Mouse (Mus musculus) liver, adult (tissue): Measurements from ENCODE around the gene Dusp19.

ENCODE experiments used
- GATA4 ChIP-seq: IDR thresholded peaks from 2 replicates; pipeline ENCODE4 v1.6.1; 2014; ENCODE audit warnings: mild to moderate bottlenecking, low read length; ENCODE audit not compliant: insufficient replicate concordance

Gene Dusp19

GRCm38 (mm10) chr2:80612286-80612685, 4.6 kb upstream of the Dusp19 start:
- TF ChIP-seq GATA4, result no peak

GRCm38 (mm10) chr2:80612796-80613195, 4.0 kb upstream of the Dusp19 start:
- TF ChIP-seq GATA4, result no peak

GRCm38 (mm10) chr2:80618991-80619390, 2.1 kb downstream of the Dusp19 start:
- TF ChIP-seq GATA4, result no peak

- no peak for TF ChIP-seq GATA4
These were observed 5.1 kb downstream of the Dusp19 start for GRCm38 (mm10) chr2:80621921-80622320.

GRCm38 (mm10) chr2:80624523-80624922, 7.7 kb downstream of the Dusp19 start:
- no peak for TF ChIP-seq GATA4

GRCm38 (mm10) chr2:80632336-80633026, 15.6 kb downstream of the Dusp19 start:
- TF ChIP-seq GATA4, result no peak

- TF ChIP-seq GATA4, result peak; percentile 88; the same call in 1 of the 2 replicates
These were observed 21.8 kb downstream of the Dusp19 start for GRCm38 (mm10) chr2:80638364-80639241.

GRCm38 (mm10) chr2:80639398-80639797, 22.6 kb downstream of the Dusp19 start:
- no peak for TF ChIP-seq GATA4

GRCm38 (mm10) chr2:80639864-80640263, 23.0 kb downstream of the Dusp19 start:
- no peak for TF ChIP-seq GATA4

- no peak for TF ChIP-seq GATA4
These were observed 44.6 kb downstream of the Dusp19 start for GRCm38 (mm10) chr2:80661414-80661813.

- TF ChIP-seq GATA4, result no peak
These were observed 45.8 kb downstream of the Dusp19 start for GRCm38 (mm10) chr2:80662682-80663081.

GRCm38 (mm10) chr2:80667396-80667964, 50.6 kb downstream of the Dusp19 start:
- TF ChIP-seq GATA4, result no peak

- TF ChIP-seq GATA4, result no peak
These were observed 53.2 kb downstream of the Dusp19 start for GRCm38 (mm10) chr2:80669868-80670666.

- no peak for TF ChIP-seq GATA4
These were observed 62.0 kb downstream of the Dusp19 start for GRCm38 (mm10) chr2:80678803-80679202.
